In genomic region chr11:119545741-119546495, GRCm38 (mm10) we compare ENCODE assay signal across 8 mouse cellular contexts. TPM values are rescaled to one million over a fixed set of nuclear protein-coding genes. Genes with fewer than 3 reads are reported as not detected.
DNase-seq lines count a peak whose midpoint lies in the region; ATAC-seq and TF ChIP-seq lines count a peak whose summit lies in the region.

No protein-coding gene starts in this region.

- ATAC-seq in liver, postnatal 0 days: no peak
- ATAC-seq in liver, embryonic 12.5 days: no peak
- ATAC-seq in hindbrain, embryonic 12.5 days (ENCODE audit: low FRiP score): no peak
- ATAC-seq in neural tube, embryonic 14.5 days (ENCODE audit: low read depth): no peak

- no peak overlapping the region for H3K4me3 ChIP-seq in liver, postnatal 0 days (ENCODE audit: low read depth, low read length)
- no peak overlapping the region for H3K4me3 ChIP-seq in liver, embryonic 12.5 days
- H3K4me3 ChIP-seq in hindbrain, embryonic 12.5 days: peak overlapping the region; percentile 66
- H3K4me3 ChIP-seq in neural tube, embryonic 14.5 days (ENCODE audit: low read depth, low read length): peak overlapping the region; percentile 76

- TF ChIP-seq EP300 in liver, postnatal 0 days (IDR thresholded peaks at IDR 0.05; ENCODE audit: low read depth): no peak

- no peaks in the 10 kb centered on the region for H3K36me3 ChIP-seq in liver, postnatal 0 days (replicated peaks; ENCODE audit: insufficient read depth, low read length)
- H3K36me3 ChIP-seq in liver, embryonic 12.5 days: no peaks in the 10 kb centered on the region
- no peaks in the 10 kb centered on the region for H3K36me3 ChIP-seq in hindbrain, embryonic 12.5 days
- H3K36me3 ChIP-seq in neural tube, embryonic 14.5 days (ENCODE audit: control insufficient read depth, insufficient read depth, low read length): no peaks in the 10 kb centered on the region

- no peak for DNase-seq in liver, postnatal 0 days
- DNase-seq in cerebellum, postnatal 25 days: peak; percentile 70 to 73
- no peak for DNase-seq in spleen, adult 12 weeks (ENCODE audit: low spot score)
- DNase-seq in kidney, adult 9 months: no peak
- no peak for DNase-seq in urinary bladder, postnatal 25 days (ENCODE audit: low spot score)

- no peak overlapping the region for H3K4me2 ChIP-seq in liver, postnatal 0 days (ENCODE audit: low read depth, low read length)
- H3K4me2 ChIP-seq in liver, embryonic 12.5 days: no peak overlapping the region
- peak overlapping the region; percentile 98 for H3K4me2 ChIP-seq in hindbrain, embryonic 12.5 days (replicated peaks)
- H3K4me2 ChIP-seq in neural tube, embryonic 14.5 days (ENCODE audit: low read depth, low read length): peak overlapping the region; percentile 97

- 7% methylated on average over 10 of the region's 10 CpGs for WGBS in liver, postnatal 0 days (ENCODE audit: insufficient replicate concordance)
- WGBS in liver, embryonic 12.5 days (ENCODE audit: insufficient replicate concordance): 9% methylated on average over 10 of the region's 10 CpGs
- WGBS in hindbrain, embryonic 12.5 days: 8% methylated on average over 10 of the region's 10 CpGs
- WGBS in neural tube, embryonic 14.5 days: 13% methylated on average over 10 of the region's 10 CpGs

- H3K4me1 ChIP-seq in liver, postnatal 0 days (ENCODE audit: insufficient read depth): peaks cover 31% of the 10 kb centered on the region
- H3K4me1 ChIP-seq in liver, embryonic 12.5 days: peaks cover 31% of the 10 kb centered on the region
- peaks cover 73% of the 10 kb centered on the region for H3K4me1 ChIP-seq in hindbrain, embryonic 12.5 days
- peaks cover 53% of the 10 kb centered on the region for H3K4me1 ChIP-seq in neural tube, embryonic 14.5 days (ENCODE audit: control insufficient read depth, insufficient read depth, low read length)

- H3K9me3 ChIP-seq in liver, postnatal 0 days (ENCODE audit: low read length): no peaks in the 10 kb centered on the region
- no peaks in the 10 kb centered on the region for H3K9me3 ChIP-seq in liver, embryonic 12.5 days (replicated peaks)
- H3K9me3 ChIP-seq in hindbrain, embryonic 12.5 days (replicated peaks): no peaks in the 10 kb centered on the region
- H3K9me3 ChIP-seq in neural tube, embryonic 14.5 days (ENCODE audit: control insufficient read depth, low read length): no peaks in the 10 kb centered on the region

- no peak overlapping the region for H3K27ac ChIP-seq in liver, postnatal 0 days (ENCODE audit: low read depth)
- H3K27ac ChIP-seq in liver, embryonic 12.5 days: no peak overlapping the region
- H3K27ac ChIP-seq in hindbrain, embryonic 12.5 days: no peak overlapping the region
- no peak overlapping the region for H3K27ac ChIP-seq in neural tube, embryonic 14.5 days (ENCODE audit: low read depth, low read length)

- H3K9ac ChIP-seq in liver, postnatal 0 days (replicated peaks): no peak overlapping the region
- no peak overlapping the region for H3K9ac ChIP-seq in liver, embryonic 12.5 days
- H3K9ac ChIP-seq in hindbrain, embryonic 12.5 days: peak overlapping the region; percentile 85
- H3K9ac ChIP-seq in neural tube, embryonic 14.5 days (replicated peaks; ENCODE audit: low read depth, low read length): peak overlapping the region; percentile 76

- TF ChIP-seq CTCF in liver, postnatal 0 days (IDR thresholded peaks at IDR 0.05; ENCODE audit: low read depth): peak; percentile 28

- peaks cover 83% of the 10 kb centered on the region for H3K27me3 ChIP-seq in liver, postnatal 0 days (ENCODE audit: insufficient read depth, low read length)
- peaks cover 100% of the 10 kb centered on the region for H3K27me3 ChIP-seq in liver, embryonic 12.5 days (replicated peaks)
- H3K27me3 ChIP-seq in hindbrain, embryonic 12.5 days: peaks cover 95% of the 10 kb centered on the region
- H3K27me3 ChIP-seq in neural tube, embryonic 14.5 days (ENCODE audit: control insufficient read depth, insufficient read depth, low read length): 0 out of 2 replicates have a peak, but pooled peaks cover 3% of the 10 kb centered on the region

RNA-seq across cellular contexts. Expression of gene Nptx1, which starts 1.6 kb away (rescaled TPM):
- polyA plus RNA-seq in liver, postnatal 0 days (2015; fragmentation: Nextera tagmentation; extraction: Ambion mirVana): 0.04 TPM in 1 of 2 replicates, not detected in the other
- polyA plus RNA-seq in liver, embryonic 12.5 days (2016; fragmentation: Nextera tagmentation; extraction: Ambion mirVana): 0.04 and 0.06 TPM in 2 replicates
- 14.8 and 15.2 TPM in 2 replicates for polyA plus RNA-seq in hindbrain, embryonic 12.5 days (2016; fragmentation: Nextera tagmentation; extraction: Ambion mirVana)
- 23.7 and 27.4 TPM in 2 replicates for polyA plus RNA-seq in neural tube, embryonic 14.5 days (2014; fragmentation: Nextera tagmentation; extraction: Ambion mirVana)

RNA-seq across cellular contexts. Expression of gene Endov, which starts 54.8 kb away (rescaled TPM):
- 5.2 and 6.4 TPM in 2 replicates for polyA plus RNA-seq in liver, postnatal 0 days (2015; fragmentation: Nextera tagmentation; extraction: Ambion mirVana)
- 7.9 and 10.5 TPM in 2 replicates for polyA plus RNA-seq in liver, embryonic 12.5 days (2016; fragmentation: Nextera tagmentation; extraction: Ambion mirVana)
- polyA plus RNA-seq in hindbrain, embryonic 12.5 days (2016; fragmentation: Nextera tagmentation; extraction: Ambion mirVana): 22.2 and 24.9 TPM in 2 replicates
- polyA plus RNA-seq in neural tube, embryonic 14.5 days (2014; fragmentation: Nextera tagmentation; extraction: Ambion mirVana): 12.7 and 13.8 TPM in 2 replicates

RNA-seq across cellular contexts. Expression of gene Rptor, which starts 56.8 kb away (rescaled TPM):
- 3.1 TPM in 2 replicates for polyA plus RNA-seq in liver, postnatal 0 days (2015; fragmentation: Nextera tagmentation; extraction: Ambion mirVana)
- 11.3 and 12.5 TPM in 2 replicates for polyA plus RNA-seq in liver, embryonic 12.5 days (2016; fragmentation: Nextera tagmentation; extraction: Ambion mirVana)
- polyA plus RNA-seq in hindbrain, embryonic 12.5 days (2016; fragmentation: Nextera tagmentation; extraction: Ambion mirVana): 17.4 and 18.3 TPM in 2 replicates
- polyA plus RNA-seq in neural tube, embryonic 14.5 days (2014; fragmentation: Nextera tagmentation; extraction: Ambion mirVana): 12.1 and 13.4 TPM in 2 replicates

Comparison
In these comparisons a context has a peak if more than half of its experiments do, and no peak if none do; other contexts are left out.
1. DNase-seq: peak in cerebellum, postnatal 25 days (2 of 2); none in liver, postnatal 0 days (single experiment), spleen, adult 12 weeks (single experiment), kidney, adult 9 months (single experiment) and urinary bladder, postnatal 25 days (single experiment).
2. H3K4me2 ChIP-seq: peak in hindbrain, embryonic 12.5 days (single experiment) and neural tube, embryonic 14.5 days (single experiment); none in liver, postnatal 0 days (single experiment) and liver, embryonic 12.5 days (single experiment).
3. H3K4me3 ChIP-seq: peak in hindbrain, embryonic 12.5 days (single experiment) and neural tube, embryonic 14.5 days (single experiment); none in liver, postnatal 0 days (single experiment) and liver, embryonic 12.5 days (single experiment).
4. H3K9ac ChIP-seq: peak in hindbrain, embryonic 12.5 days (single experiment) and neural tube, embryonic 14.5 days (single experiment); none in liver, postnatal 0 days (single experiment) and liver, embryonic 12.5 days (single experiment).
5. RNA of gene Nptx1, which starts 1.6 kb away (polyA plus RNA-seq): 23.7 to 27.4 TPM in neural tube, embryonic 14.5 days and 14.8 to 15.2 TPM in hindbrain, embryonic 12.5 days; 0.04 to 0.06 TPM in liver, embryonic 12.5 days and 0.04 TPM in liver, postnatal 0 days; every median in the first group is over 10 times any median in the second.